ENCODE assay signal across 18 mouse cellular contexts in the genomic region with DNA sequence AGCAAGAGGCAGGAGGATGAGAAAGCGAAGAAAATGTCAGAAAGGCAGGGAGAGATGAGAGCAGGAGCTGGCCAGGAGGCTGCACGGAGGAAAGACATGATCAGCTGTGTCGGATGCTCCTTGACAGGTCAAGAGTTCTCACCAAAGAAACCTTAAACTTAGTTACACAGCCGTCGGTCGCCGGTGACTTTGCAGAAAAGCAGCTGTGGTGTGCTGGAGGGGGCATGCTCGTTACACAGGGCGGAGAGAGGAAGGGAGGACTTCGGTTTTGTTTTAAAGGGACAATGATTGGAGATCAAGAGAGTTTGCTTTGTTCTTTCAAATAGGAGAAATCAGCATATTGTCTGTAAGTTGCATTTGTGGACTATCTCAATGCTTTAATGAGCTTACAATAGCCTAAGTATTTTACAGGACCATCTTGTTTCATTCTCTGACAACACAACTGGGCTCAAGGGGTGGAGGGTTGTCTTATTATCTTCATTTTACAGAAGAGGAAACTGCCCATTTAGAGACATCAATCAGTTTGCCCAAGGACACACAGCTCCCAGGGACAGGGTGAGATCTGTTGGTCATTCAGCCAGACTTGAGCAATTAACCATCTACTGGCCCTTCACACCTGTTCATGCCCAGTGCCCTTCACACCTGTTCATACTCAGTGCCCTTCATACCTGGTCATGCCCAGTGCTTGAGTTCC.
DNase-seq lines count a peak whose midpoint lies in the region; ATAC-seq and TF ChIP-seq lines count a peak whose summit lies in the region.
"Had no signal": no experiment of that assay in that cellular context is flagged by ENCODE, and none has a peak within 500 bp of the region (broad histone marks: within the 10 kb centered on the region; RNA-seq: fewer than 3 reads in every experiment).

No protein-coding gene starts in this region.

- no peaks in the 10 kb centered on the region for H3K9me3 ChIP-seq in kidney, embryonic 14.5 days (ENCODE audit: control insufficient read depth, low read length)
- H3K9me3 ChIP-seq: embryonic facial prominence, embryonic 13.5 days; limb, embryonic 12.5 days had no signal

- peaks cover 20% of the 10 kb centered on the region for H3K4me1 ChIP-seq in kidney, embryonic 14.5 days (ENCODE audit: control insufficient read depth, insufficient read depth, low read length)
- H3K4me1 ChIP-seq in kidney, adult 2 months (ENCODE audit: control insufficient read depth, insufficient read depth, low read length) = 0 out of 2 replicates have a peak, but pooled peaks cover 3% of the 10 kb centered on the region

- WGBS in kidney, embryonic 14.5 days = 29% methylated on average over 10 of the region's 10 CpGs
- WGBS in kidney, adult 2 months = 46% methylated on average over 10 of the region's 10 CpGs

- TF ChIP-seq CTCF in kidney, adult 2 months (conservative IDR thresholded peaks at IDR 0.05; ENCODE audit: insufficient read depth, insufficient read length, low read depth, low read length) = no peak

- TF ChIP-seq POLR2A in kidney, adult 2 months (IDR thresholded peaks at IDR 0.05; ENCODE audit: low read depth, low read length) = no peak

- no peaks in the 10 kb centered on the region for H3K27me3 ChIP-seq in kidney, embryonic 14.5 days (ENCODE audit: control insufficient read depth, insufficient read depth, low read length)
- H3K27me3 ChIP-seq in kidney, adult 2 months (replicated peaks; ENCODE audit: control insufficient read depth, insufficient read depth, low read length) = no peaks in the 10 kb centered on the region
- H3K27me3 ChIP-seq: embryonic facial prominence, embryonic 13.5 days; limb, embryonic 12.5 days had no signal

- peak; percentile 43; the same call in 1 of the 2 replicates for ATAC-seq in kidney, embryonic 14.5 days (ENCODE audit: low FRiP score, low TSS enrichment)
- peak; percentile 84 to 87 for ATAC-seq in hematopoietic stem cell, adult 5-6 weeks (replicated peaks in 1 of 2; ENCODE audit: insufficient read depth in 1 of 2, low FRiP score in 2 of 2, low TSS enrichment in 1 of 2, low read depth in 1 of 2, poor library complexity in 2 of 2, severe bottlenecking in 2 of 2)
- ATAC-seq in megakaryocyte progenitor cell, adult 5-6 weeks (replicated peaks; ENCODE audit: poor library complexity) = peak; percentile 76
- ATAC-seq in granulocyte monocyte progenitor cell, adult 5-6 weeks (replicated peaks; ENCODE audit: poor library complexity, severe bottlenecking) = no peak; the same call in 1 of the 2 replicates
- ATAC-seq: forebrain, embryonic 14.5 days had no signal

- no peak overlapping the region for H3K27ac ChIP-seq in kidney, embryonic 14.5 days (ENCODE audit: low read depth, low read length)
- no peak overlapping the region for H3K27ac ChIP-seq in kidney, adult 2 months (ENCODE audit: insufficient read depth, low read depth, low read length)
- H3K27ac ChIP-seq: embryonic facial prominence, embryonic 13.5 days; kidney, postnatal 0 days; layer of hippocampus, adult 2 months; left cerebral cortex, adult 2 months; limb, embryonic 12.5 days had no signal

- no peak overlapping the region for H3K4me3 ChIP-seq in kidney, embryonic 14.5 days (ENCODE audit: low read length)
- H3K4me3 ChIP-seq in kidney, adult 2 months (ENCODE audit: insufficient read depth, low read depth, low read length) = no peak overlapping the region
- H3K4me3 ChIP-seq: embryonic facial prominence, embryonic 13.5 days; layer of hippocampus, adult 2 months; left cerebral cortex, adult 2 months; limb, embryonic 12.5 days had no signal

- no peak for DNase-seq in kidney, adult 2 months
- DNase-seq in MEL-GATA-1-ER (ENCODE audit: extremely low read depth, low read depth) = peak; percentile 50
- no peak for DNase-seq in embryo, embryonic 10.5 days (ENCODE audit: low spot score)
- DNase-seq in gastrocnemius, postnatal 10 days = no peak
- DNase-seq: cerebellum, adult 11-12 months; midbrain, embryonic 14.5 days; right cerebral cortex, postnatal 25 days; thymus, adult 18-20 months had no signal

- H3K36me3 ChIP-seq in kidney, embryonic 14.5 days (ENCODE audit: control insufficient read depth, insufficient read depth, low read length) = peaks cover 12% of the 10 kb centered on the region; the same call in 1 of the 2 replicates
- H3K36me3 ChIP-seq in kidney, adult 2 months (ENCODE audit: control insufficient read depth, insufficient read depth, low read length) = no peaks in the 10 kb centered on the region

- H3K4me2 ChIP-seq in kidney, embryonic 14.5 days (replicated peaks; ENCODE audit: low read depth, low read length) = no peak overlapping the region; the same call in 1 of the 2 replicates
- H3K4me2 ChIP-seq: embryonic facial prominence, embryonic 13.5 days; limb, embryonic 12.5 days had no signal

- no peak overlapping the region for H3K9ac ChIP-seq in kidney, embryonic 14.5 days (ENCODE audit: low read depth, low read length)
- H3K9ac ChIP-seq: embryonic facial prominence, embryonic 13.5 days; limb, embryonic 12.5 days had no signal
